Mouse (Mus musculus) heart, adult 2 months (tissue): Measurements from ENCODE around the gene Cd180.

Experiments
- CTCF ChIP-seq: fragments of 200-600 bp; IDR thresholded peaks from 2 replicates; pipeline ENCODE4 v1.8.1; 2022; ENCODE audit warnings: antibody characterized with exemption, mild to moderate bottlenecking, moderate library complexity
- EP300 ChIP-seq: fragments of 200-500 bp; IDR thresholded peaks from 2 replicates; pipeline ENCODE4 v1.6.1; 2011; ENCODE audit warnings: low read depth, low read length, control low read depth; ENCODE audit not compliant: insufficient read depth
- POLR2A ChIP-seq: fragments of 200-500 bp; IDR thresholded peaks from 2 replicates; pipeline ENCODE4 v1.6.1; 2011; ENCODE audit warnings: mild to moderate bottlenecking, low read depth, low read length, control low read depth; ENCODE audit not compliant: insufficient read depth

DNA sequence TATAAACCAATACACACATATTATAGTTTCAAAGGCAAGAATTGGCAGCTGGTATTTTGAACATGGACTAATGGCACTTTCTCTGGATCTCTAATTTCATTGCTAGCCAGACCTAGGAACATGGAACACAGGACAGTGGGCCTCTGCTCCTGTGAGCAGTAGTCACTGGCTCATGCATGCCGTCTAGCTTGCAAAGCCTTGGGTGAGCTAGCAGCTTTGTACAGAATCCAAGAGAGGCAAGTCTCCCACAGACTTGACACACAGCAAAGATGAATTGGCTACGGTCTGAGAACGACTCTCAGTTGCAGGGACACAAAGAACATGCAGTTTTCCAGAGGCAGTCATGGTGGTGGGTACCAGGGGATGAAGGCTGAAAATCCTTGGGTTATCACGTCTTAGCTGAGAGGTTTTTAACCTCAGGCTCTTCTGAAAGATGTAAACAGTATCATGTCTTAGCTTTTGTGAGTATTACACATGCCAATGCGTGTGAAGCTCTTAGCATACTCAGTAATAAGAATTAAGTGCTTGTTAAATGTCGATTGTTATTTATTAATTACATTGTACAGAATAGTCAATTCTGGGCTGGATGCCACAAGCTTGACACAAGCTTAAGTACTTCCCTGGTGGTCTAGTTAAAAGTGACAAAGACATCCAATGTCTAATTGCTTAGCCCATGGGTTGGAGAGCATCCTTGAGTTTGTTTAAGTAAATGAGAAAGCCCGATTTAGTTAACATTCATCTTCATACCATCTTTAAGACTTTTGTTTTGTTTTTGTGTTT, 90.4 kb downstream of the Cd180 start:
- TF ChIP-seq POLR2A (no peak), EP300 (no peak), CTCF (no peak)
